Mouse (Mus musculus) adrenal gland, adult 8-10 months (tissue): Measurements from ENCODE around the gene Hrk. TPM values are rescaled to one million over a fixed set of nuclear protein-coding genes. Genes with fewer than 3 reads are reported as not detected.
A peak's percentile ranks its signal among the peaks of the same experiment; 100 is the strongest.

Source experiments
- DNase-seq: peaks from one replicate; pipeline ENCODE4 v3.0.0; 2022
- total RNA-seq, 4 experiments: library from RNA; stranded (reverse); gene quantifications; 2 replicates each; pipeline ENCODE4 v1.2.4; 2022

The Hrk gene
- total RNA-seq, 4 experiments from 2014 or later: 0.06 to 0.09 (median 0.08) TPM

- DNase-seq: no peak
These were observed 1.0 kb downstream of the Hrk start for GRCm38 (mm10) chr5:118165462-118165861.

- DNase-seq: no peak
These were observed 3.1 kb downstream of the Hrk start for GRCm38 (mm10) chr5:118167561-118167995.

GRCm38 (mm10) chr5:118169222-118170221 is 5.1 kb downstream of the Hrk start:
- DNase-seq: no peak

GRCm38 (mm10) chr5:118170888-118171529 is 6.6 kb downstream of the Hrk start:
- no peak for DNase-seq

GRCm38 (mm10) chr5:118171665-118172064 is 7.2 kb downstream of the Hrk start:
- DNase-seq: no peak

- DNase-seq: no peak
These were observed 7.8 kb downstream of the Hrk start for GRCm38 (mm10) chr5:118172078-118172723.

GRCm38 (mm10) chr5:118174310-118175009 is 10.0 kb downstream of the Hrk start:
- DNase-seq: no peak

GRCm38 (mm10) chr5:118175137-118175536 is 10.7 kb downstream of the Hrk start:
- DNase-seq: no peak

- no peak for DNase-seq
These were observed 13.2 kb downstream of the Hrk start for GRCm38 (mm10) chr5:118177640-118178039.

GRCm38 (mm10) chr5:118186903-118187633 is 22.6 kb downstream of the Hrk start:
- no peak for DNase-seq

- DNase-seq: no peak
These were observed 23.9 kb downstream of the Hrk start for GRCm38 (mm10) chr5:118188356-118188755.

- no peak for DNase-seq
These were observed 26.0 kb downstream of the Hrk start for GRCm38 (mm10) chr5:118190491-118190890.

GRCm38 (mm10) chr5:118192221-118192620 is 27.8 kb downstream of the Hrk start:
- no peak for DNase-seq

GRCm38 (mm10) chr5:118197421-118197820 is 33.0 kb downstream of the Hrk start:
- no peak for DNase-seq

GRCm38 (mm10) chr5:118199670-118200069 is 35.2 kb downstream of the Hrk start:
- DNase-seq: no peak

GRCm38 (mm10) chr5:118204675-118205440 is 40.4 kb downstream of the Hrk start:
- no peak for DNase-seq

GRCm38 (mm10) chr5:118205852-118206251 is 41.4 kb downstream of the Hrk start:
- DNase-seq: no peak

GRCm38 (mm10) chr5:118214012-118214411 is 49.6 kb downstream of the Hrk start:
- DNase-seq: no peak

GRCm38 (mm10) chr5:118214418-118215154 is 50.1 kb downstream of the Hrk start:
- DNase-seq: peak; percentile 85

GRCm38 (mm10) chr5:118217410-118217809 is 53.0 kb downstream of the Hrk start:
- no peak for DNase-seq
